Mouse (Mus musculus): ENCODE measurements around the gene Rbms1. TPM values are rescaled to one million over a fixed set of nuclear protein-coding genes. Genes with fewer than 3 reads are reported as not detected.
"Not testable (repeated sequence)": the region's sequence is repeated elsewhere in the genome, so short reads cannot be mapped to it uniquely, and the experiment has no call there.

The Rbms1 gene
- polyA plus RNA-seq, 1 experiment = 16.0 TPM

DNA sequence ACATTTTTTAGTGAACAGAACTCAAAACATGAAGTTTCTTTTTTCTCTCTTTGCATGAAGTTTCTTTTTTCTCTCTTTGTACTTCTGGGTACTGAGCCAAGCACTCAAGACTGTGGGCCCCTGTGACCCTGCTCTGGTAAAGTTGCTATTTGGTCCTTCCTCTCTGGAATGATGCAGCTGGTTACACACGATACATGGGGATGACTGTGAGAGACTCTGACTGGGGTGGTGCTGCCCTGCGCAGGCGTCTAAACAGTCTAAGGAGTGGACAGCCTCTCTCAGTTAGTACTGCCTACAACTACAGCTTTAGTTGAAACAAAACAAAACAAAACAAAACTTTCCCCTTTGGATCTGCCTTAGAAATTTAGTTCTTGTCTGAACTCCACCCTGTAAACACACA is 111.1 kb downstream of the Rbms1 start:
- DNase-seq (ENCODE audit: extremely low spot score in 1 of 2, low spot score in 1 of 2) = no peak

DNA sequence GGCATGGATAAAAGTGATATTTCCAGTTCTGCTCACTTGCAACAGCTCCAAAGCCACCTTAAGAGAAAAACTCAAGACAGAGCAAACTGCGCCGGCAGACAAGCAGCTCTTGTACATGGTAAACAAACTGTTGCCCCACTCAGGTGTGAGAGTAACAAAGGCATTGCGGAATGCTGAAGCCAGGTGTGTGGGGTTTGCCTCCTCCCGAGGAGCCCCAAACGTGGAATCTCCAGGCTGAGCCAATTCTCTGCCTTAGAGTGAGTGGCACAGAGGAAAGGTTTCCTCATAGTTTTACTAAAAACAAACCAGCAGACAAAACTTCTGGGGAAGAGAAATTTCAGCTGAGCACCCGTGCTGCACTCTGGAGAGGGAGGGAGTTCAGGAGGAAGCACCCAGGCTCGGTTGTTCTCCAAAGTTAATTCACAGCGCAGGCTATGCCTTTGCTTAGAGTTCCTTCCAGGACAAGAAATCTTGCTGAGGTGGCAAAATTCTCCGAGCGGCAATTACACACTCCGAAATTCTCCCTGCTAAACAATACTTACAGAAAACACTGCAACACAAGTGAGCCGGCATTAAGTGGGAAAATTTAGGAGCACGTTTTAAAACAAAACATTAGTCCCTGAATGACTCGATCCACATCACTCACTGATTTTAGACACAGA is 111.8 kb downstream of the Rbms1 start:
- no peak for DNase-seq (ENCODE audit: extremely low spot score in 1 of 2, low spot score in 1 of 2)

- no peak for DNase-seq (ENCODE audit: extremely low spot score in 1 of 2, low spot score in 1 of 2)
Measured at GRCm38 (mm10) chr2:60848478-60848877, 114.5 kb downstream of the Rbms1 start.

- no peak for DNase-seq (ENCODE audit: extremely low spot score in 1 of 2, low spot score in 1 of 2)
Measured at GRCm38 (mm10) chr2:60847984-60848383, 115.0 kb downstream of the Rbms1 start.

DNA sequence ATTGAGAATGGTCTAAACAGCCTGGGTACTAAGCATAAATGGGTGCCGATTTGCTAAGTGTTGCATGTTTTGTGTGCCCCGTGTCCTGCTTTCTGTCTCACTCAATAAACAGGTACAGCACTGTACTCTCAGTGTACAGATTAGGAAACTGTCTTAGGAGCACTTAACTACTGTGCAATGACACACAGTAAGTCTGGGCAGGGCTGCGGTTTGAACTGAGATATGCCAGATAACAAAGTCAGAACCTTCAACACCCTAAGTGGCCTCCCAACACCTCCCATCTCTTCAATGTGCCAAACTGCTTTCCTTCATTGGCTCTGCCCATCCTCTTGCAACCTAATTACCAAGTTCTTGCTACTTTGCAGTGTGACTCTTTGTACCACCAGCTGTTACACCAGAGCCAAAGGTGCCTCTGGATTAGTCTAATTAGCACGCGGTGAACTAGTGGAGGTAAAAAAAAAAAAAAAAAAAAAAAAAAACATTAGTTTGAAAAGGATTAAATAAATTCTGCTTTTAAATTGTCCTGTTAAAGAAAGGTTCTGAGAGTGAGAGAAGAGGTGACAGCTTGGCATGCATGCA is 117.6 kb downstream of the Rbms1 start:
- no peak for DNase-seq (ENCODE audit: extremely low spot score in 1 of 2, low spot score in 1 of 2)

DNA sequence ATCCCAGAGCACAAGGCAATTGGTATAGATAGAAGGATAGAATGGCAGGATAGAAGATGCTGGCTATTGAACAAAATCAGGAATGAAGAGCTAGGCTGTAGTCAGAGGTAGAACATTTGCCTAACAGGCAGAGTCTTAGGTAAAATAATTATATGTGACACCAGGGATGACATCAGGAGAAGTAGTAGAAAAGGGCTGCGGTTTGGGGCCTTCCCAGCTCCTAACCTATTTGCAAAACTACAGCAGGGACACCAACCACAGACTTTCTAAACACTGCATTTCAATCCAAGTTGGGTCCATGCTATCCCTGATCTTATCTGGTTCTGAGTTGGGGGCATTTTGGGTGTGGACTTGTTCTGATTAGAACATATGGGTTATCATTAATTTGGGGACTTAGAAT is 118.7 kb downstream of the Rbms1 start:
- no peak for DNase-seq (ENCODE audit: extremely low spot score in 1 of 2, low spot score in 1 of 2)

DNA sequence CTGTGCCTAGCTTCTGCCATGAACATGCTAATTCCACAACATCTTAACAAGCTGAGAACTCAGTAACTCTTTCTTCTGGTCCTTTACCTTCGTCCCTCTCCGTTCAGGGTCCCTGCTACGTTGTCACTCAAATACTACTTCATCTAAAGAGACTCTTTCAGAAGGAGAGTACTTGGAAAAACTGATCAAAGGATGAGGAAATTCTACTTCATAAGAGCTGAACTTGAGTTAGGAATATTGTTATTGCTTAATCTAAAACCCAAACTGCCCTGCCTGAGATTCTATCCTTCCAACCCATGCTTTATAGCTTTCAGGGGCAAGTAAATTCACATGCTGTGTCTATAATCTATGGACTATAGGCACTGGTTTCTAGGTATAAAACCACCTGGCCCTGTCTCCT is 119.4 kb downstream of the Rbms1 start:
- DNase-seq (ENCODE audit: extremely low spot score in 1 of 2, low spot score in 1 of 2) = no peak

DNA sequence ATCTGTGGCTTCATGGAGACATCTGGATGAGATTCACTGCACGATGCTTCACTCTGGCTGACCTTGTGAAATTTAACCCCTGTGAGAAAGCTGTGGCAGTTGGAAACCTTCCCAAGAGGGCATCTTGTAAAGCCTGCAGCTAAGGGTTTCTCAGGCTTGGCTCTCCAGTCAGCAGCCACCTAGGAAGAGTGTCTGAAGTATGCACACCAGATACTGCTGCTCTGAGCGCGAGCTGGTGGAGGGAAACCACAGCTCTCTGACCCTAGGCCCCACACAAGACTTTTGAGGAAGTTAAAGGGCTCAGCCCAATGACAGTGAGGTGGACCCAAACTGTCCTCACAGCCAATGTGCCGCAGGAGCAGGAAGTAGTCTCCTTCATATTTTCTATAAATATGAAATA is 120.0 kb downstream of the Rbms1 start:
- DNase-seq (ENCODE audit: extremely low spot score in 1 of 2, low spot score in 1 of 2) = no peak

DNA sequence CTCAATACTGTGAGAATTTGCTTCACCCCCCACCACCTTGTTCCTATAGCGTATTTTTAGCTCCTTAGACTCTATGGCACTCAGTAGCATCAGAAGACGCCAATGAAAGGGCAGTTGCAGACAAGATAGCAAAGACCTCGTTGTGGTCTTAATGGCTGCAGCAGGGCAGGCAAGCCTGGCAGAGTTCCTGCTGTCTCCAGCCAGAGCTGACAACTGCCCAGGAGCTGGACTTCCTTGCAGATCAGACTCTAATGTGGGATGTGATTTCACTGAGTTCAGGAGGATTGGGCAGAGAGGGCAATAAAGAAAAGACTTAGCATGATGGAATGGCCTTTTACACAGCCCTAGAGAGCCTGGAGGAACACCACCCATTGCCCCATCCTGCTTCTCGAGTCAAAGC is 122.1 kb downstream of the Rbms1 start:
- DNase-seq (ENCODE audit: extremely low spot score in 1 of 2, low spot score in 1 of 2) = no peak

GRCm38 (mm10) chr2:60839498-60839897 is 123.5 kb downstream of the Rbms1 start:
- no peak for DNase-seq (ENCODE audit: extremely low spot score in 1 of 2, low spot score in 1 of 2)

GRCm38 (mm10) chr2:60838856-60839255 is 124.1 kb downstream of the Rbms1 start:
- DNase-seq (ENCODE audit: extremely low spot score in 1 of 2, low spot score in 1 of 2) = no peak

DNA sequence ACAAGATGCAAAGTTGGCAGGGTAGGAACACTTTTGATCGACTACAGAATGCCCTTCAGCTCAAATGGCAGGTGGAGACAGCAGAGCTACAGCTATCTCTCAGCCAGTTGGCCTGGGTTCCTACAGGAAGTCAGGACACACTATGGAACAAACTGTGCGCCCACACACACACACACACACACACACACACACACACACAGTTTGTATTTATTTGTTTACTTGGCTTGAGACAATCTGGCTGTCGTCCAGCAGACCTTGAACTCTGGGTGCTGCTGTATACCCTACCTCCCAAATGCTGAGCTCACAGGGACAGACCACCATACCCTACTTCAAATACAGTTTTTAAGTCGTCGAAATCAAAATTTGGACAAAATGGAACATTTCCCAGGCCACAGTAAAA is 125.4 kb downstream of the Rbms1 start:
- DNase-seq (ENCODE audit: extremely low spot score in 1 of 2, low spot score in 1 of 2) = no peak

DNA sequence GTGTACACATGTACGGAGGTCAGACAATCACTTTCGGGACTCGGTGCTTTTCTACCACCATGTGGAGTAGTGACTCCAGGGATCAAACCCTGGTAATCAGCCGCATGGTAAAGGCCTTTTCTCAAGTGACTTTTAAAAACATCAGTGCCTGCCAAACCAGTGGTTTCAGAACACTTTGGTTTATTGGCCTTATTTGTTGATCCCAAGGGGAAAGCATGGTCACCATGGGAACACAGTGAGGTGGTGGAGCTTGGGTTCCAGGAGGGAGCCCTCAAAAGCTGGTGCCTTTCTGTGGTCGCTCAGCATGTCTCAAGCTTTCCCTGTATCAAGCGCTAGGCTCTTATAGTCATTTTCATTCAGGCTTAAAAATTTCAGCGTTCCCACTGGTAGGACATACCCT is 126.8 kb downstream of the Rbms1 start:
- DNase-seq (ENCODE audit: extremely low spot score in 1 of 2, low spot score in 1 of 2) = no peak

DNA sequence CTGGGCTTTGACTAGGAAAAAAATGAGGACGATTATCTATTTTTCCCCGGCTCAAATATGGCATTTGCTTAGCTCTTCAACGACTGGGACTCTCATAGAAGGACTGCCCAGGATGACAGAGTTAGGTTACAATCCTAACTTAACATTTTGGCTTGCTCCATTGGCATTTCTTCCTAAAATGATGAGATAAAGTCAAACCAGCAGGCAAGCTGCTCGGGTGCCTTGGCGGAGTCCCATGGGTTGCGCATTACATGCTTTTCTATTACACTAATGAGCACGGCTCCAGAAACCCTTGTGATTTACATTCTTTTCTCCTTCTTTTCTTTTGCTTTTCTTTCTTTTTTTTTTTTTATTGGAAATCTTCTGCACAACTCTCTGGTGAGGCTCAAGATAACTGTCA is 128.7 kb downstream of the Rbms1 start:
- DNase-seq (ENCODE audit: extremely low spot score in 1 of 2, low spot score in 1 of 2) = no peak

DNA sequence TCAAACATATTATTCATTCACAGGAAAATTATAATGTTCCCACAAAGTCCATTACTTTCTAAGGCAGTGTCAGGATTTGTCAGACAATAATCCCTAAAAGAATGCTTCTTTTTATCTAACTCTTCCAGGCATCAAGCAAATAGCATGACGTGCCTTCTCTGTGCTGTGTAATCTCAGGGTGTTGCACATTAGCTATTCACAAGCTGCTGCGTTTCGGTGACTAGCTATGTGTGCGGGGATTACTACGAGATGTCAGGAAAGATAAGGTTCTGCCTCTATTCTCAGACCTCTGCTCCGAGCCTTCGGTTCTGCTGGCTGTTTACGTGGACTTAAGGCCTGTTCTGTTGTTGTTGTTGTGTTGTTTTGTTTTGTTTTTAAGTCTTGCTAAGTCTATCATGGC is 130.7 kb downstream of the Rbms1 start:
- DNase-seq (ENCODE audit: extremely low spot score in 1 of 2, low spot score in 1 of 2) = no peak

- DNase-seq (ENCODE audit: extremely low spot score in 1 of 2, low spot score in 1 of 2) = not testable (repeated sequence)
Measured at GRCm38 (mm10) chr2:60830464-60830863, 132.5 kb downstream of the Rbms1 start.

DNA sequence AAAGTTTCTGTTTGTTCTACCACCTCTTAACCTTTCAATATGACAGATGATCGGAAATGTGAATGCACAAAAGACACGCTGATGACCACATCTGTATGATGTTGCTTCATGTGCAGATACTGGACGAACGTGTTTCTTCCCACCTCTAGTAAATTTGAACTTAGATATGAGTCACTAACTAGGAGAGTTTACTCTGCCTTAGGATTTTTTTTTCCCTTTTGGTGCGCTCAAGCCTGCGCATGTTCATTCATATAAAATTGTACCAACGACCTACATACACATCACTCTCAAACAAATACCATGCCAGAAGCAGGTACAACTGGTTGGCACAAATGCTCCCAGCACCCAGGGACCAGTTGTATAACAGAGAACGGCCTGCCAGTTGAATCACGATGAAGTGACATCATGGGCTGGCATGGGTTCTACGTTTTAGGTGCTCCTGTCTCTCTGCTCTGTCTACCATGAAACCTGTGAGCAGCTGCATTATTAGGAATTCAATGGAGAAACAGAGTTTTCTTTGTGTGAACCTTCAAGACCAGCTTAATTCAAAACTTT is 134.0 kb downstream of the Rbms1 start:
- DNase-seq (ENCODE audit: extremely low spot score in 1 of 2, low spot score in 1 of 2) = no peak

GRCm38 (mm10) chr2:60827152-60827428 is 135.9 kb downstream of the Rbms1 start:
- DNase-seq (ENCODE audit: extremely low spot score in 1 of 2, low spot score in 1 of 2) = no peak

DNA sequence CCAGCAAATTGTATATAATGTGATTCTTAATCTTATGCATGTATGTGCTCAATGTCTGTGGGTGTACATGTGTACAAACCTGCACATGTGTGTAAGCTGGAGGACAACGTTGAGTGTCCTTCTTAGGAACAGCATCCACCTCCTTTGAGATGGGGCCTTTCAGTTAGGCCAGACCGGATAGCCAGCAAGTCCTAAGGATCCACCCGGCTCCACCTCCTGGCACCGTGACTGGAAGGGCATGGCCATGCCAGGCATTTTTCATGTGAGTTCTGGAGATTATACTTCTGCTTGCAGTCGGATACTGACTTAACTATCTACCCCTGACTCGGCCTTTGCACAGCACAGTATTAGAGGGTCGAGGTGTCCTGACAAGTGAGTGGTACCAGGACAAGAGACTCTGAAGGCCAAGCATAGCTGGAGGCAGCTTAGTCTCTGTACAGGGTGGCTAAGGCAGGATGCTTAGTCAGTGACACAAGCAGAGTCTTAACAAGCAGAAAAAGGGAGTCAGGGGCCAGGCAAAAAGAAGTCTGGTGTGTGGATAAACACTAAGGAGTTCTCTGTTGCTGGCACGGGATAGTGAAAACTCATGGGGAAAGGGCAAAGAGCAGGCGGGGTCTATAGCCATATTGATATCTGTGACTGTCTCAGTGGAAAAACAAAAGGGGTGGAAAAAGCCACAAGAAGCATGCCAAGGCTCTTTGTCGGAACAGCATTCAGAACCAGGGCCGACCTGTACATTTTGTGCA is 136.4 kb downstream of the Rbms1 start:
- DNase-seq (ENCODE audit: extremely low spot score in 1 of 2, low spot score in 1 of 2) = no peak

GRCm38 (mm10) chr2:60825690-60826089 is 137.3 kb downstream of the Rbms1 start:
- no peak for DNase-seq (ENCODE audit: extremely low spot score in 1 of 2, low spot score in 1 of 2)

DNA sequence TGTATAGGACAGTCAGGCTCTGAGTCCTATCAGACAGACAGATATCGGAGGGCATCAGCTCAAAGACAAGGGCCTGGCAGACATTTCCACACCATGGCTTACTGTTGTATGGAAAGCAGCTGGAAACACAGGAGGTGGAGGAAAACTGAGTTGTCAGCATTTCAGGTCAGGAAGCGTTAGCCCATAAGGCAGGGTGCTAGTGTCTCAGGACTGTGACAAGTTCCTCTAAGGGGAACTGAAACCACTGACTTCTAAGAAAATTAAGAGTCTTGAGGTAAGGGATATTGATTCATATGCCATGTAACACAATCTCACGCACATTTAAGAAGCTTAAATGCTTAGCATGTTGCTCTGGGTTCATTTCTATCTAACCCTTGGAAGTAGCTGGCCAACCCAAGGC is 141.4 kb downstream of the Rbms1 start:
- DNase-seq (ENCODE audit: extremely low spot score in 1 of 2, low spot score in 1 of 2) = no peak

GRCm38 (mm10) chr2:60818632-60819031 is 144.4 kb downstream of the Rbms1 start:
- no peak for DNase-seq (ENCODE audit: extremely low spot score in 1 of 2, low spot score in 1 of 2)

Data from frontal cortex, adult 2 months (tissue).